Mouse (Mus musculus): ENCODE measurements around the gene Gpr50.

The Gpr50 gene

GRCm38 (mm10) chrX:71663374-71663773 is at the start of gene Gpr50:
Gene Gpr50 (plus strand): TSS chrX:71663667.
- peak; percentile 34 for DNase-seq (ENCODE audit: extremely low spot score)

- no peak for DNase-seq (ENCODE audit: extremely low spot score)
Observed at GRCm38 (mm10) chrX:71622286-71622685, 41.2 kb upstream of the Gpr50 start.

GRCm38 (mm10) chrX:71623843-71624242 is 39.6 kb upstream of the Gpr50 start:
- no peak for DNase-seq (ENCODE audit: extremely low spot score)

GRCm38 (mm10) chrX:71628306-71628705 is 35.2 kb upstream of the Gpr50 start:
- DNase-seq (ENCODE audit: extremely low spot score) = peak; percentile 55

- DNase-seq (ENCODE audit: extremely low spot score) = no peak
Observed at GRCm38 (mm10) chrX:71630709-71631108, 32.8 kb upstream of the Gpr50 start.

GRCm38 (mm10) chrX:71631130-71631529 is 32.3 kb upstream of the Gpr50 start:
- no peak for DNase-seq (ENCODE audit: extremely low spot score)

GRCm38 (mm10) chrX:71647958-71648357 is 15.5 kb upstream of the Gpr50 start:
- no peak for DNase-seq (ENCODE audit: extremely low spot score)

GRCm38 (mm10) chrX:71648434-71648833 is 15.0 kb upstream of the Gpr50 start:
- no peak for DNase-seq (ENCODE audit: extremely low spot score)

GRCm38 (mm10) chrX:71648848-71649454 is 14.5 kb upstream of the Gpr50 start:
- DNase-seq (ENCODE audit: extremely low spot score) = no peak

- DNase-seq (ENCODE audit: extremely low spot score) = no peak
Observed at GRCm38 (mm10) chrX:71649993-71650392, 13.5 kb upstream of the Gpr50 start.

GRCm38 (mm10) chrX:71661794-71662193 is 1.7 kb upstream of the Gpr50 start:
- DNase-seq (ENCODE audit: extremely low spot score) = no peak

GRCm38 (mm10) chrX:71663871-71664687 is 612 bp downstream of the Gpr50 start:
- DNase-seq (ENCODE audit: extremely low spot score) = no peak

GRCm38 (mm10) chrX:71664688-71665026 is 1.2 kb downstream of the Gpr50 start:
- no peak for DNase-seq (ENCODE audit: extremely low spot score)

- DNase-seq (ENCODE audit: extremely low spot score) = no peak
Observed at GRCm38 (mm10) chrX:71670254-71670653, 6.8 kb downstream of the Gpr50 start.

- DNase-seq (ENCODE audit: extremely low spot score) = peak; percentile 0
Observed at GRCm38 (mm10) chrX:71700817-71701469, 37.5 kb downstream of the Gpr50 start.
